Mouse (Mus musculus): ENCODE results near the gene Gpr153. TPM values are rescaled to one million over a fixed set of nuclear protein-coding genes. Genes with fewer than 3 reads are reported as not detected.

Gpr153 gene
- total RNA-seq, 2 experiments from 2014 or later, result not detected

DNA sequence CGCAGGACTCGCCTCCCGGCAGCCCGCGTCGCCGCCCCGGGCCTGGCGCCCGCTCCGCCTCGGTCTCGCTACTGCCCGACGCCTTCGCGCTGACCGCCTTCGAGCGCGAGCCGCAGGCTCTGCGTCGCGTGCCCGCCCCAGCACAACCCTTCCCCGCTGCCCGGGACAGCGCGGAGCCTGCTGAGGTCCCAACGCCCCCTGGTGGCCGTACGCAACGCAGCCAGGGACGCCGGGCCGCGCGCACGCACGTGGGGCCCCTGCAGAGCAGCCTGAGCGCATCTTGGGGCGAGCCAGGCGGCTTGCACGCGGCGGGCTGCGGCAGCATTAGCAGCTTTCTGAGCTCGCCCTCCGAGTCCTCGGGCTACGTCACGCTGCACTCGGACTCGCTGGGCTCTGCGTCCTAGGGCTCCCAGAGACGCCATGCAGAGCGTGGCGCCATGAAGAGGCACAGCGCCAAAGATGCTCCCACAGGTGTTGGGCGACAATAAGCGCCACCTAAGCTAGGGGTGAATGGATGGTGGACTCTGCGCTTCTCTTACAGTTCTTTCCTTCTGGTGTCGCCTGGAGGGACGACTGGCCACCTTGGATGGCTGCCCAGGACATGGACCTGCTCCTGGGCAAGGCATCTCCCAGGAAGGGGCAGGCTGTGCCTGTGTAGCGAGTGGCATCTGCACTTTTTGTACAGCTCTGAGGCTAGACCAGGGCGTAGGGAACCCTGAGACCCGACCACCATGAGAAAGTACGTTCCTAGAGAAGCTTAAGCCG lies 9.3 kb downstream of the Gpr153 start:
- peak; percentile 62 for ATAC-seq (replicated peaks; ENCODE audit: low FRiP score, low TSS enrichment, poor library complexity, severe bottlenecking)

DNA sequence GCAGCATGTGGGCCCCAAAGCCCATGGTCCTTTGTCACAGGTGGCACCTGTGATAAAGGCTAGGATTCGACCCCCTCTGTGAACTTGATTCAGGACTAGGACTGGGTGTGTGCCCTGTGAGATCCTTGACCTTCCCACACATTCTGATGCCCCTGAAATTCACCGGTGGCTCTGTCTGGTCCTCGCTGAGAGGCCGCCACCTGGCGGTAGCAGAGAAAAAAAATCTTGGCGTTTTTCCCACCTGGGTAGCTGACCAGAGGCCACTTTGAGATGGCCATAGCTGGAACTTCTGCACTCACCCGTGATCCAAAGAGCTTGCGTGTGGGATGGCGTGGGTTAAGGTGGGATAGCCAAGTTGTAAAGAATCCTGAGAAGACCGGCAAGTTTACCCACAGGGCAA lies 11.5 kb downstream of the Gpr153 start:
- no peak for ATAC-seq (replicated peaks; ENCODE audit: low FRiP score, low TSS enrichment, poor library complexity, severe bottlenecking)

DNA sequence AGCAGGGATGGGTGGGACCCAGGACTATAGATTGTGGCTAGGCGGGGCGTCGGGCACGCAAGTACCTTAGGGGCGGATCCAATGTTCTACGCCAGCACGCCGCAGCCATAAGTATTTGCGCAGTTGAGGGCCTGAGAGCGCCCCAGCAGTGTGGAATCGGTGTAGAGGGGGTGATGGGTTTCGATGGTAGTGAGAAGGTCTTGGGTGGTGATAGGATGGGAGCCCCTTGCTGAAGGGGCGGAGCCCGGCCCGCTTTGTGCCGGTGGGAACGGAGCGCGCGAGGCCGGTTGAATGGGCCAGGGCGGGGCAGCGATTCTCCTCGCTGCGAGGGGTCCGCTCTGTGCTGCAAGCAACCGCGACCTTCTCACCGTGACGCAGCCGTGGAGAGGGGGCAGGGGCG lies 12.2 kb downstream of the Gpr153 start:
- ATAC-seq (replicated peaks; ENCODE audit: low FRiP score, low TSS enrichment, poor library complexity, severe bottlenecking), result peak; percentile 27

DNA sequence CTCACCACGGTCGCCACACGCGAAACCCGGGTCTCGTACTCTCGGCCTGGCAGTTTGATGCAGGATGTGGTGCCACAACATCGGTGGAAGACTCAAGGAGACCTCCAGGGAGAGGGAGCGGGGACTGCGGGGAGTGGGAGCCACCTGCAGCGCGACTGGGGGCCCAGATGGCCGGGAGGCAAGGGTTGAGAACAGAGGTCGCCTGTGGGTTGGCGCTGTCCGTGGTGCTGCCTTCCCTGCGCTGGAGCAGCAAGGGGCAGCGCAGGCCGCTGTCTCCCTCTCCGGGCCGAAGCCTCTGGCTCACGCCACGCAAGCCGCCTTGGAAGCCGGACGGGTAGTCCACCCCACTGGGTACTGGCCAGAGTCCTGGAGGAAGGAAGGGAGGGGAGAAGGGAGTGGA lies 12.9 kb downstream of the Gpr153 start:
- peak; percentile 65 for ATAC-seq (replicated peaks; ENCODE audit: low FRiP score, low TSS enrichment, poor library complexity, severe bottlenecking)

DNA sequence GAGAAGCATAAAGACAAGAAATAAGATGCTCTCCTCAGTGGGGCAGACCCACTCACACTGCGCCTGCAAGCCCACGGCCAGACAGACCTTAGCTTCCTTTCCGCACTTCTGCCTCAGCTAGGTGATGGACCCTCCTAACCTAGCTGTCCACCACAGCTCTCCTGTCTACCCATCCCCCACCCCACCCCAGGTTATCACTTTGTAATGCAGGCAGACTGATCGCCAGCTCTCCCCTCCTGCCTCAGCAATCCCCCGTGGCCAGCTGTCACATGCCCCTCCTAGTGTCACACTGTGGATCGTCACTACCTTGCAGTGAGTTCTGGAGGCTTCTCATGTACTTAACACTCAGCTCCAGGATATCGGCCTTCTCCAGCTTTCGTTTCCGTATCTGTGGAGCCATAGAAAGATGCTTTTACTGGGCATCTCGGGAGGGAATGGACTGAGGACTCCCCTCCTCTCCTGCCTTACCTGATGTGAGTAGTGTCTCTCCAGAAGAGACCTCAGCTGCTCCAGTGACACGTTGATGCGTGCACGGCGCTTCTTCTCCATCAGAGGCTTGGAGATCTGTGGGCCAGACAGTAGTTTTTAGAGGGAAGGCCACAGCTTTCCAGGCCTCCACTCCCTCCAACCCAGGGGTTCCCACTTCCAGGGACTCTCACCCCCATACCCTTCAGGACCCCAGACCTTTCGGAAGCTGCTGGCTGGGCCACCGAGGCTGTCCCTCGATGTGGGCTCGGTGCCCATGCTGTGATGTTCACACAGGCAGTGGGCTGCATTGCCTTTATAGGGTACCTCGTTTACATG lies 13.5 kb downstream of the Gpr153 start:
- 0 out of 2 replicates have a peak, but pooled peaks have one; percentile 4 for ATAC-seq (replicated peaks; ENCODE audit: low FRiP score, low TSS enrichment, poor library complexity, severe bottlenecking)

DNA sequence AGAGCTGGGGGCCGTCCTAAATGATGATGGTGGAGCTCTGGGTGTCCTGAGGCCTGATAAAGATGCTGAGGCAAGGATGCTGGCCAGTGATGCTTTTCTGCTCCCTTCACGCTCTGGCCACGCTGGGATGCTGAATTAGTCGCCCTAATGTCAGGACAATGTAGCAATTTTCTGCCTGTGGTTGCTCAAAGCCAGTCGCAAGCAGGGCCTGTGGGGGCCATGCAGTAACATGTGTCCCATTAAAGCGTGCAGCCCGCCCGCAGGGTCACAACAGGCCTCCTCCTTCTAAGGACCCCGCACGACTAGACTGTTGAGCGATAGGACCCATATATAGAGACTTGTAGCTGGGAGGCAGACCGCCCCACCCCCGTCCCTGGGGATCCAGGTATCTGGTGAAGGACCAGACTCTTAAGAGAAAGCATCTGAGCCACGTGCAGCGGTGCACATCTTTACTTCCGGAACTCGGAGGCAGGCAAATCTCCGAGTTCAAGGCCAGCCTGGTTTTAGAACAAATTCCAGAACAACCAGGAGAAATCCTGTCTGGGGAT lies 14.4 kb downstream of the Gpr153 start:
- ATAC-seq (replicated peaks; ENCODE audit: low FRiP score, low TSS enrichment, poor library complexity, severe bottlenecking), result no peak

DNA sequence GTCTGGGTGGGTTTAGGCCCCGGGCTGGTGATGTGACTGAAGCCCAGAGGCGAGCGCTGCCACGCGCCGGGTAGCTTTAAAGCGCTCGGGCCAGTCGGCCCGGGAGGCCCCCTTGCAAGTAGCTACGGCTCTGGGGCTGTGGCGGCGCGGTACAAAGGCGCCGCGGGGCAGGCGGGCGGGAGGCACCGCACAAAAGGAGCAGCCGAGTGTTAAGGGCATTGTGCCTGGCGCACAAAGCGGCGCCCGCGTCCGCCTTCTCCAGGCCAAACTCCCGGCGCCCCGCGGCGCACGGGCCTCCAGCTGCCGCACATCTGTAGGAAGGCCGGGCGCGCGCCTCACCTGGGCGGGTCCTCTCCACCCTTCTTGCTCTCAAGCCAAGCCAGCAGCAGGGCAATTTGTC lies 16.4 kb downstream of the Gpr153 start:
- ATAC-seq (replicated peaks; ENCODE audit: low FRiP score, low TSS enrichment, poor library complexity, severe bottlenecking), result no peak

DNA sequence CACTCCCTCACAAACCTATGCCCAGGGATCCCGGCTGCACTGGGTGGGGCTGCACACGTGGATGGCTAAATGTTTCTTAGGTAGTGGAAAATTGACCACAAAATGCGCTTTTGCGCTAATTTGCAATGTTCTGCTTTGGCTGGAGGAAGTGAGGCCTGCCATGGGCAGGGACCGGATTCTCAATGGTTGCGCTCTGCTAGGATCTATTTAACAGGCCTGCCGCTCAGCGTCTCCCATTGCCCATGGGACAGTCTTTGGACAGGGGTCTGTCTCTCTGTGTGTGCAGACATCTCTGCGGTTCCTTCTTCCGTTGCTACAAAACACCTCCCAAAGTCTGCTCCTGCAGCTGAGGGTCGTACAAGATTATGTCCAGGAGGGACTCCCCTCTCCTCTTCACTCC lies 17.0 kb downstream of the Gpr153 start:
- ATAC-seq (replicated peaks; ENCODE audit: low FRiP score, low TSS enrichment, poor library complexity, severe bottlenecking), result no peak

DNA sequence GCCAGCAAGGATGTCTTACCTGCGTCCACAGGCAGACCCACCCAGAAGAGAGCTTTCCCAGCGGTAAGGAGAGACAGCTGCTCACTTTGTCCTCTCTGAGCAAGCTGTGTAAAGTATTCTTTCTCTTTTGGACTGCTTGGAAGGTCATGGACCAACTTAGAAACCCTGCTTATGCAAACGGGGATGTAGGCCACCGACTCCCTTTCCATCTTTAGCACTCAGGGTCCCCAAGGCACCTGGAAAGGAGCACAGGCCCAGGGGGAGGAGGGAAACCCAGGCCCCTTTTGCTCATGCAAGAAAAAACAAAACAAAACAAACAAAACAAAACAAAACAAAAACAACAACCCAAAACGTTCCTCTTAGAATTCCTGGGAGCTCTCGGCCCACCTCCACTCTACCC lies 17.5 kb downstream of the Gpr153 start, which contains the start of gene Hes3:
Gene Hes3 (minus strand): TSS at position 101 of the 400 bp plus-strand sequence.
- no peak for ATAC-seq (replicated peaks; ENCODE audit: low FRiP score, low TSS enrichment, poor library complexity, severe bottlenecking)

DNA sequence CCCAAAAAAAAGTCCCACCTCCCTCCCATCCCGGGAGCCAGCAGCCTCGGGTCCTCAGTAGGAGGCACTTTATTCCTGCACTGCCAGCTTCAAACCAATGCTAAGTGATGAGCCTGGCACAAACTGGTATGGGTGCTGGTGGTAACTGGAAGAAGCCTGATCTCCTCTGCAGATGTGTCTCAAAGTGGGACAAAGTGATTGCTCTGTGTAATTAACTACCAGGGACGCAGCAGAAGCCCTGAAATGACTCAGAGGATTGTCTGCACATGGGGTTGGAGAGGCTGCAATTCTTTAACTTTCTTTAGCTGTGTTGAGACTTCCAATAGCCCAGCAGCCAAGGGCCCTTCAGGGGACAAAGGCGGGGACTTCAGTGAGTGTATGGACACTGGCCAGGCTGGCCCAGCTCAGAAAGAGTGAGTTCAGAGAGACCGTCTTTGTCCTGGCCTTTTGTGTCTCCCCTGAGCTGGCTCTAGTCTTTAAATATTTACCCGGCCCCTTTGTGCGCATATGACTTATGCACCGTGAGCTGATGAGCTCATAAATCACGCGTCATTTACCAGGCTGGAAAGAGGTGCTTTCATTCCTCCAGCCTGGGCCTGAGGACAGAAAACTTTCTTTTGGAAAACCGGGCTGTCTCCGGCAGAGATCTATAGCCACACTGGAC lies 18.2 kb downstream of the Gpr153 start:
- no peak for ATAC-seq (replicated peaks; ENCODE audit: low FRiP score, low TSS enrichment, poor library complexity, severe bottlenecking)

DNA sequence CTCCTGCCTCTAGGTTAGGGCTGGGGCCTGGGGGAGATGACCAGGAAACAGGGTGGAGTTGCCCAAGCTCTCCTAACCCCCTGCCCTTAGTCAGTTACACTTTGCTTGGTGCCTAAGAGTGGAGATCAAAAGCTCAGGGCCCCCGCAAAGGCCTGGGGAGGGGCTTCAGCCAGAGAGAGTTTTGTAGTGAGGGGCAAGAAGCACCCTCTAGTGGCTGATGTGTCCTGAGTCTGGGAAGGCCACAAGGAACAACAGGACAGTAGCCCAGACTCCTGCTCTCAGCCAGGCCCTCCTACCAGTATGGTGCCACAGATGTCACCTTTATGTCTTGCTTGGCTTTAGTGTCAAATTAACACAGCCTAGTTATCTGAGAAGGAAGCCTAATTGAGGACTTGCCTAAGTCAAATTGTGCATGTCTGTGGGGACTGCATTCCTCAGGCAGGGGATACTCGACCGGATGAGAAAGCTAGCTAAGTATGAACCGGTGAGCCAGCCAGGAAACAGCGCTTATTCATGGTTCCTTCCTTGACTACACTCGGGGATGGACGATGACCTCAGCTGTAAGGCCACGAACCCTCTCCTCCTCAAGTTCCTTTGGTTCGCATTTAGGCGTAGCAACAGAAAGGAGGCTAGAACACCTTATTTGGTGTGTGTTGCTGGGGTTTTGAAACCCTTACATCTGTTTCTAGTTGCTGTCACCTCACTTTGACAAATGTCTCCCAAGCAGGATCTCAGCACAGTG lies 20.3 kb downstream of the Gpr153 start:
- no peak for ATAC-seq (replicated peaks; ENCODE audit: low FRiP score, low TSS enrichment, poor library complexity, severe bottlenecking)

DNA sequence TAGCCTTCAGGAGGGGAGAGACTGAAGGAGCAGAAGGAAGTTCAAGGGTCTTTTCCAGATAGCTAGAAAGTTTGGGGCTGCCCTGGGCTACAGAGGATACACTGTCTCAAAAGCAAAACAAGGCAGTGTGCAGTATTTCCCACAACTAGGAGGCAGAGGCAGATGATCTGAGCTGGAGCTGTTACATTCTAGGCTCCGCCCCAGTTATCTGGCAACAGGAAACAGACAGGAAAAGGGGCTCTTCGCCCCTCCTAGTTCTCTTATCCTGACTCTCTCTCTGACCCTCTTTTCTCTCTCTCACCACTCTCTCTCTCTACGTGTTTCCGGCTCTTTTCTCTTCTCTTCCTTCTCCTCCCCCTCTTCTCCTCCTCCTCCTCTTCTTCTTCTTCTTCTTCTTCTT lies 21.9 kb downstream of the Gpr153 start:
- peak; percentile 60 for ATAC-seq (replicated peaks; ENCODE audit: low FRiP score, low TSS enrichment, poor library complexity, severe bottlenecking)

DNA sequence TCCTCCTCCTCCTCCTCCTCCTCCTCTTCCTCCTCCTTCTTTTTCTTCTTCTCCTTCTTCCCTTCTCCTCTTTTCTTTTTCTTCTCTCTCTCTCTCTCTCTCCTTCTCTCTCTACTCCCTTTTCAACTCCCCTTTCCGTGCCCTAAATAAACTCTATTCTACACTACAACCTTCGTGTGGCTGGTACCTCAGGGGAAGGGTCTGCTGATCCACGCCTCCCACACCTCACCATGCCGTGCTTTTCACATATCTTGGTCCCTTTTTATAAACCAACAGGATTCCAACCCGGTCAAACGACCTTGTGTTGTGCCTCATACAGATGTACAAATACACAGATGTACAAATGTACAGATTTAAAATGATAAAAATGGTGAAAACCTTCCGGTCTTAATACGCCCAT lies 22.3 kb downstream of the Gpr153 start:
- no peak for ATAC-seq (replicated peaks; ENCODE audit: low FRiP score, low TSS enrichment, poor library complexity, severe bottlenecking)

DNA sequence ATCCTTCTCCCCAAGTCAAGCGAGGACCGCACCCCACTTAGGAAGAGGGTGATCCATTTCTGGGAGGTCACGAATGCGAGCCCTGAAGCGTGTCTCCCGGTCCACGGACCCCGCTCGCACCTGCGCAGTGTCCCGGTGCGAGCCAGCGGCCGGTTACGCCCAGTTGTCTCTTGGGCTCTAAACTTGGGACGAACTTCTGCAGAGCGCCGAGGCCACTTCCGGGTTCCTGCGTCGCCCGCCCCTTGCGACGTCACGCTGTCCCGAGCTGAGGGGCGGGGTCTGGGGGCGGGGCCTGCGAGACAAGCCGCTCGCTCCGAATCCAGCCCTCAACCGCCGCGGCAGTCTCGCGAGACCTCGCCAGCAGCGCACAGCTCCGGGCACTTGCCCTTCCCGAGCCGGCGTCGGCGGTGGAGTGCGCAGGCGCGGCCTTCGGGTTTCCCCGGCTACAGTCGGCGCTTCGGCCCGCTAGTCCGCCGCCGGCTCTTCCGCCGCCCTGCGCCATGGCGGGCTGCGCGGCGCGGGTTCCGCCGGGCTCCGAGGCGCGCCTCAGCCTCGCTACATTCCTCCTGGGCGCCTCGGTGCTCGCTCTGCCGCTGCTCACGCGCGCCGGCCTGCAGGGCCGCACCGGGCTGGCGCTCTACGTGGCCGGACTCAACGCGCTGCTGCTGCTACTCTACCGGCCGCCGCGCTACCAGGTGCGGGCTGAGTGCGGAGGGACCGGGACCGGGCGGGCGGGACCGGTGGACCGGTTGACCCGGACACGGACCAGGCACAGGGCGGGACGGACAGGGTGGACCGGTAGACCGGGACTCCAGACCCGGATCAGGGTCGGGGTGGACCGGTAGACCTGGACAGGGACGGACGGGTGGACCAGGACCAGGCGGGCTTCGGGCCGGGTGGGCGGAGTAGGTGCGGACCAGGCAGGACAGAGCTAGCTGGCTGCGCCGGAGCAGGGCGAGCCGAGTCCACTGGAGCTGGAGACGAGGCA lies 23.1 kb downstream of the Gpr153 start, which contains the start of gene Icmt:
Gene Icmt (plus strand): TSS at position 354 of the 988 bp plus-strand sequence.
- peak; percentile 81 for ATAC-seq (replicated peaks; ENCODE audit: low FRiP score, low TSS enrichment, poor library complexity, severe bottlenecking)

DNA sequence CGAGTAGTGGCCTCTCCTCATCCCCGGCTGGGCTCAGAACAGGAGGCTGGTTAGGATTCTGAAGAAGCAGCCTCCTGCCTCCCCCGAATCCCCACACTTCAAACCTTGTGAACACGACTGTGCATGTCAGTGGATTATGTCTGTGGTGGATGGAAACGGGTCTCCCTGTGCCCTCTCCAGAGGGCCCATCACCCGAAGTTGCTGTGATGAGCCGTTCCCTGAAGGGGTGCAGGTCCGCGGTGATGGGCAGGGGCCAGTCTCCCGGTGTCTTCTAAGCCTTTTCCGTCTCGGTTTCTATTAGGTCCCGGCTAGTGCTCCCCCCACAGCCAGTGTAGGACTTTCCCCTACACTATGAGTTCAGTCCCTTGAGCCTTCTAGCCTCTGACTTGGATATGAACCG lies 24.8 kb downstream of the Gpr153 start:
- ATAC-seq (replicated peaks; ENCODE audit: low FRiP score, low TSS enrichment, poor library complexity, severe bottlenecking), result no peak

DNA sequence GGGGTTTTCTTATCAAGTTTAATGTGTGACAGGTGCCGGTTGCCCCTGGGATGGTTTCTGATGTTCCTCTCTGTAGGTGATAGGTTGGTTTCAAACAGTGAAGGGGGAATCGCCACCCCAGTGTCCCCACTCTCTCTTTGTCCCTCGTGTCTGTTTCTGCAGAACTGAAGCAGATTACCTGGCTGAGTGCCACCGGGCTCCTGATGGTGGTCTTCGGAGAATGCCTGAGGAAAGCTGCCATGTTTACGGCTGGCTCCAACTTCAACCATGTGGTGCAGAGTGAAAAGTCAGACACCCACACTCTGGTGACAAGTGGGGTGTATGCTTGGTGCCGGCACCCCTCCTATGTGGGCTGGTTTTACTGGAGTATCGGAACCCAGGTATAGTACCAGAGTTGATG lies 26.3 kb downstream of the Gpr153 start:
- no peak for ATAC-seq (replicated peaks; ENCODE audit: low FRiP score, low TSS enrichment, poor library complexity, severe bottlenecking)

DNA sequence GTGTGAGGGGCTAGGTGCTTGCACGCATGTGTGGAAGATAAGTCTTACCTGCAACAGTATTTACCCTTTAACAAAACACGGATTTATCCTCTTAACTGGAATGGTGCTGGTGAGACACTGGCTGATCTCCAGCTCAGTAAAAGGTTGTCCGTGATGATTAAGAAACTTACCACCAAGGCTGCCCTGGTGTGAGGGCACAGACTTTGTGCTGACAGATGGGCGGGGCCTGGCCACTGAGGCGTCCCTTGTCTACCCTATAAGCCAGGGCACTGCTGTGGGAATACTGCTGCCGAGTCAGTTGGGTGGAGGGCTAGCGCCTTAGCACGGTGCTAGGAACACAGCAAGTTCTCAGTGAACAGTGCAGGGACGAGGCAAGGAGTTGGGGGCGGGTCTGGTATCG lies 28.0 kb downstream of the Gpr153 start:
- no peak for ATAC-seq (replicated peaks; ENCODE audit: low FRiP score, low TSS enrichment, poor library complexity, severe bottlenecking)

DNA sequence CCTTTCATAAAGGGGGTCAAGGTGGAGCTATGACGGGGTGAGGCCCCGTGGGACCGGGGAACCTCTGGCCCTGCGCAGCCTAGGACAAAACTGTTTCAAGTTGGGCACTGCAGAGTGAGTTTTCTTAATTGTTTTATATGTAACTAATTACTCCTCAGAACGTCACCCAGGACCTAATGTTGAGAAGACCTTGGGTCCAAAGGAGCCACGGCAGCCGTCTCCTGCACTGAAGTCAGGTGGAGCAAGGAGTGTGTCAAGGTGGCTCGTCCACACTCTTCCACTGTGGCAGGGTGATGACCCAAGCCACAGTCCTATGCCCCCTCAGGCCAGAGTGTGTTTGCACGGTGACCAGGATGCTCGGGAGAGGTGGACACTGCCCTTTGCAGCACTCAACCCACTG lies 29.1 kb downstream of the Gpr153 start:
- no peak for ATAC-seq (replicated peaks; ENCODE audit: low FRiP score, low TSS enrichment, poor library complexity, severe bottlenecking)
